Mouse (Mus musculus): ENCODE measurements around the gene Eif2s3x.

GRCm38 (mm10) chrX:94235601-94236000 lies 22.9 kb upstream of the Eif2s3x start:
- TF ChIP-seq CTCF (IDR thresholded peaks at IDR 0.05; ENCODE audit: borderline replicate concordance, extremely low read depth, insufficient read depth, insufficient read length) (no peak), POLR2A (IDR thresholded peaks at IDR 0.05; ENCODE audit: borderline replicate concordance, extremely low read depth, insufficient read depth, insufficient read length, poor library complexity, severe bottlenecking) (no peak)

All from brain, embryonic 14.5 days (tissue).